Mouse (Mus musculus): ENCODE measurements at regions not wholly inside any gene's neighbourhood (a gene's known extent, or its start where the extent isn't known, plus 50 kb on each side); places are given as distances from the start of the nearest gene placed in this dataset.

- TF ChIP-seq CTCF (IDR thresholded peaks at IDR 0.05; ENCODE audit: borderline replicate concordance, extremely low read depth, insufficient read depth, insufficient read length) = no peak
- no peak for TF ChIP-seq POLR2A (IDR thresholded peaks at IDR 0.05; ENCODE audit: borderline replicate concordance, extremely low read depth, insufficient read depth, insufficient read length, poor library complexity, severe bottlenecking)
Measured at GRCm38 (mm10) chr11:23994160-23994559, 80.7 kb downstream of the A830031A19Rik start.
